Mouse (Mus musculus) naive thymus-derived CD4-positive, alpha-beta T cell, adult 2 months (primary cell): ENCODE results near the gene Bsg.
"Not testable (repeated sequence)": the region's sequence is repeated elsewhere in the genome, so short reads cannot be mapped to it uniquely, and the experiment has no call there.

Experiments
- DNase-seq: peaks from one replicate; pipeline ENCODE4 v3.0.0-alpha.2; 2011; ENCODE audit warnings: low read depth

Bsg gene

DNA sequence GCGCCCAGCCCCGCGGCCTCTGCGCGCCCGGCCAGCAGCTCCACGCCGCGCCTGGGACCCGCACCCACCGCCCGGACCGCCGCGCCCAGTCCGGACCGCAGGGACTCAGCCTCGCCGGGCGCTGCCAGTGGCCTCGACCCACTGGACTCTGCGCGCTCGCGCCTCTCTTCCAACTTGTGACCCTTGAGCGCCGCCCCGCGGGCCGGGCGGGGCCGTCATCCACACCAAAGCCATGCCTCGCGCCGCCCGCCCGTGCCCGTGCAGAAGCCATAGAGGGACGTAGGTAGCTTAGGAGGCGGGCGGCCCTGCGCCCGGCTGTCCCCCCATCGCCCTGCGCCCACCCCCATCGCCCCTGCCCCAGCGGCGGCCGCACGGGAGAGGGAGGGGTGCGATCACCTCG, 31.1 kb downstream of the Bsg start:
- DNase-seq, result no peak

DNA sequence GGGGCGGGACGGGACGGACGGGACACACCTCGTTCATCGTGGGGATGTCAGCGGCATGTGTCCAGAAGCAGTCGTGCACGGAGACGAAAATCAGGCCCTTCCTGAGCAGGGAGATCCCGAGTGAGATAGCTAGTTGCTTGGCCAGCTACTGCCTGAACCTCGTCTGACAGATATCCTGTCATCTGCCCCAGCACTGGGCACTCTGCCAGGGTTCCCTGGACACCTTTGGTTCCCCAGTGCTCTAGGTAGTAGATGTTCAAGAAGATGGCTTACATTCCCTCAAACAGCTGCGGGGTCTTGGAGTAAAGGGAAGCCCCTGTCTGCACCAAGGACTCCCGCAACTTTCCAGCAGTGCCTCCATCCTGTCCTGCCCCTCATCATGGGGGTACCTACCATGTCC, 32.4 kb downstream of the Bsg start:
- no peak for DNase-seq

DNA sequence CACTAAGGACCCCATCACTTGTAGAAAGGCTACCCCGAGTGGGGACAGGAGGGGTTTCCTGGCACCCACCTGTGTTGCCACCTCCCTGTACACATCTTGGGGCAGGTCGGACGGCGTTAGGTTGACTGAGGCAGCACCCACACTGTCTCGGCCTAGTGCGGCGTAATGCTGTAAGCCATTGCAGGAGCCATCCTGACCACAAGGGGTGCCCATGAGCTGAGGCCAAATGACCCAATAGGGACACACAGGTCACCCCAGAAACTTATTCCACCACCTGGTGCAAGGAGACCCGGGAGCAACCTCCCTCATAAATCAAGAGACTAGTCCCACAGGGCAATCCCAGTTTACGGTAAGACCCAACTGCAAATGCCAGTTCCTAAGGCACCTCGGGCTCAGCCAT, 34.0 kb downstream of the Bsg start:
- DNase-seq, result peak; percentile 45

GRCm38 (mm10) chr10:79739234-79739633, 34.9 kb downstream of the Bsg start:
- DNase-seq, result no peak

DNA sequence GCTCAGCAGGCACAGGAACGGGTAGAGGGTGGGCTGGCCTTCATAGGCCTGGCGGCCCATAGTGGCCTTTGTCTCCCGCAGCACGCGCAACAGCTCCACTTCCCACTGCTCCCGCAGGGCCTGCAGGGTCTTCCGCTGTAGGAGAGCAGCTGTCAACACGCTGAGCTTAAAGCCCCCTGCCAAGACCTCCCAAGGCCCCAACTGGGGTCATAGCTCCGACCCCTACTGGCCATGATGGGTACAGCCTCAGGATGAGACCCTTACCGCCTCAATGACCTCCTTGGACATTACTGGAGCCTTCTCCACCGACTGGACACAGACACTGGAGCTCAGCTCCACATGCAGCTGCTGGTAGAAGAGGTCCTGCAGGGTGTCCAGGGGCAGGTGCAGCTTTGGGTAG, 36.6 kb downstream of the Bsg start:
- DNase-seq, result no peak

GRCm38 (mm10) chr10:79743161-79743560, 38.9 kb downstream of the Bsg start:
- DNase-seq, result no peak

DNA sequence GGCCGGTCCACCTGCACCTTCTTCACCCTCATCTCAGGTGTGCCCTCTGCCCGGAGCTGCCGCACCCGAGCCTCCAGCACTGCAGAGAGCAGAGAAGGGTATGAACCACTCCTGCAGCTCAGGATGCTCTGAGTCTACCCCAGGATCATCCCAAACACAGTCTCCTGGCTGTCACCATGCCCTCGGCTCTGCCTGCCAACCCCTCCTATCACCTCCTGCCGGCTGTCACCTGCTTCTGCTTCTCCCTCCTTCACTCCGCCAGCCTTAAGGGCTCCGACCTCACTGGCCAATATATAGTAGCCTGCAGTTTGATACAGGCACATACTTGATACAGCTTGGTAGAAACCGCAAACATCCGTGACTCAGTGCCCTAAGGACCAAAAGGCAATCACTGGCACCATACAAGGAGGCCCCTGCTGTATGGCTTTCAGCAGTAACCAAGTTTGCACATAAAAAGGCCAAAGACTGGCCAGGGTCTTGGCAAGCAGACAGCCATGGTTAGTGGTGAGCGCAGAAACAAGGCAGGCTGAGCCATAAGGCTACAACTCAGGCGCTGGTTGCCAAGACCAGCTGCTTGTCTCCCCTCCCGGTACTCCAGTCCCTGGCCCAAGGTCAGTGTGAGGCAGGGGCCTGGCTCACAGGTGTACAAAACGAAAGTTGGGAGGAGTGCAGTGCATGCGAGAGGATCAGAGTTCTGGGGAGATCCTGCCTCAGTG, 39.5 kb downstream of the Bsg start:
- DNase-seq, result no peak

- DNase-seq, result no peak
Measured at GRCm38 (mm10) chr10:79745411-79745810, 41.1 kb downstream of the Bsg start.

GRCm38 (mm10) chr10:79745898-79746773, 41.8 kb downstream of the Bsg start, which contains the start of gene Polrmt:
Polrmt (minus strand) TSS chr10:79746581.
- peak; percentile 98 for DNase-seq

DNA sequence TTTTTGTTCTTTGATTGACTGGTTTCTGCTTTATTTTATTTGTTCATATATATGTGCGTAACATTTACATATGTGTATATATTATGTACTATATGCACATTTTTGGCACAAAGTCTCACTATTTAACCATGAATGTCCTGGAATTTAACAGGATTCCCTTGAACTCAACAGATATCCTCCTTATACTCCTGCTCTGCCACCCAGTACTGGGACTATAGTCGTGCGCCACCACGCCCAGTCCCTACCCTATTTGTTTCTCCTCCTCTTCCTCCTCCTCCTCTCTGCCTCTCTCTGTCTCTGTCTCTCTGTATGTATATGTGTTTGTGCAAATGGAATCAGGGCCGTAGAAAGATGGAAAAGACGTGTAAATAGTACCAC, 42.5 kb downstream of the Bsg start:
- no peak for DNase-seq

DNA sequence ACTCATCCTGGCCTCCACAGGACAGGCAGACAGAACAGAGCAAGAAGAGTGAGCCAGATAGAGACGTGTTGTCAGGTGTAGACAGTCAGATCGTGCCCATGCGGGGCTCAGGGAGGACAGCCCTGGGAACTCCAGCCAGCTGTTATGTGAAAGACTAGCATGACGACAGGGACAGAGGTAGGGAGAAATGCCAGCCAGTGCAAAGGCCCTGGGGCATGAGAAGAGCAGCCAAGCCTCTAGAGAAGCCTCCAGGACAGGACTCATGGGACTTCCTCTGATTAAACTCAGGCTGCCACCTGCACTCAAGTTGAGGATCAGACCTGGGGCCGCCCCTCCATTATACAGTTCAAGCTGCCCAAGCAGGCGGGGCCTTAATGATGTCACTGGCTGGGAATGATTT, 44.2 kb downstream of the Bsg start:
- DNase-seq, result no peak

DNA sequence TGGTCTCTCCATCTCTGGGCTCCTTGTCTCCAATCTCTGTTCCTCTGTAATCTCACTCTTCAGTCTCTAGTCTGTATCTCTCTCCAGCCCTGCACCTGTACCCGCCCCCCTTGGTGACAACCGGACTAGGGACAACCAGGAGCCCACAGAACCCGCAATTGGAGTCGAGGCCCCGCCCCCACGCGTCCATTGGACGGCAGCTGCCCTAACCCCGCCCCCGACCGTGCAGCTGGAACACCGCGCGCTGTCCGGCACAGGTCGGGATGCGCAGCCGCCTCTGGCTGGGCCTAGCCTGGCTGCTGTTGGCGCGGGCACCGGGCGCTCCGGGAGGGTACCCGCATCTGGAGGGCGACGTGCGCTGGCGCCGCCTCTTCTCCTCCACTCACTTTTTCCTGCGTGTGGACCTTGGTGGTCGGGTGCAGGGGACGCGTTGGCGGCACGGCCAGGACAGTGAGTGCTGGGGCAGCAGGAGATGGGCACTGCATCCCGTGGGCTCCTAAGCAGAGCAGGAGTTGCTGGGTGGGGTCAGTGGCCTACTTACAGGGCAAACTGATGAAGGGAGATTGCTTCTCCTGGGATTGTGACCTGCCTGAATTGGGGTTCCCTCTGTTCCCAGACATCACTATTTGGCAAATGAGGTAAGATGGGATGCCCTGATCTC, 50.7 kb downstream of the Bsg start, which contains the start of gene Fgf22:
Gene Fgf22, plus strand, starts transcription at position 221 of the 661 bp plus-strand sequence.
- DNase-seq, result no peak

DNA sequence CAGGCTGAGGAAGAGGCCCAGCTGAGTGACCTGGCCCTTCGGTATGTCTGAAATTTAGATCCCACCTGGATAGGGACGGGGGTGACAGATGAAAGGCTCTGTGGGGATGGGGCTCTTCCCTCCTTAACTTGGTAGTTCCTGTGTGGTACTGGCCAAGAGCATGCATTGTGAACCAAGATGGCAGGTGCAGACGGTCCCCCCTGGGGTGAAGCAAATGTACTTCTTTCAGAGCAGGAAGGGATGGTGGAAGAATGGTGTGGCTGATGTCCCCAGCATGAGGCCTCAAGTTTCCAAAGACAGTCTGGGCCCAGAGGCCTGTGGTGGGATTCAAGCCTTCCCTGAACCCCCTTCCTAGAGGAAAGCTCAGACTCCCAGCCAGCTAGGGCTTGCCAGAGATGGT, 51.6 kb downstream of the Bsg start:
- no peak for DNase-seq

GRCm38 (mm10) chr10:79756660-79757059, 52.4 kb downstream of the Bsg start:
- DNase-seq, result no peak

GRCm38 (mm10) chr10:79759675-79760074, 55.4 kb downstream of the Bsg start:
- DNase-seq, result not testable (repeated sequence)

DNA sequence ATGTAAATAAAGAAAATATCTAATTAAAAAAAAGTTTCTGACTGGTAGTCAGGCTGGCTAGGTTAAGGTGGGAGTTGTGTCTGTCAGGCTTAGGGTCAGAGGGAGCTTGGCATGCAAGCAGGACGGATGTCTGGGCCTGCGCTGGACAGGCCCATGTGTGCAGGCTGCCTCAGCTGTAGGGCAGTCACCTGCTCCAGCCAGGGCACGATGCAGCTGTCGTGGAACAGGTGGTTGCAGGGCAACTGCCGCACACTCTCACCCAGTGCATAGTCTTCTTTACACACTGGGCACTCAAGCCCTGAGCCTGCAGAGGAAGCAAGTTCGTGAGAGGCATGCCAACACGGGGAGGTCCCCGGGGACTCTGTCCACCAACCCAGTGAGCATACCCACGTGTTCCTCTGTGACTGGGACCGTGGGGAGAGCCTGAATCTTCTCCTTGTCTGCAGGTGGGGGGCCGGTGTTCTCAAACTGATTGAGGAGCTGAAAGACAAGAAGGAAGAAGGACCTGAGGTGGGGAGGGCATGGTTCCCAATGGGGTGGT, 56.4 kb downstream of the Bsg start:
- no peak for DNase-seq
